Mouse (Mus musculus) adrenal gland, postnatal 4 days (tissue): ENCODE measurements around the gene Faim2. TPM values are rescaled to one million over a fixed set of nuclear protein-coding genes. Genes with fewer than 3 reads are reported as not detected.

Source experiments
- DNase-seq, 2 experiments: peaks; one replicate each; pipeline ENCODE4 v3.0.0; 2021 to 2022; ENCODE audit warnings: low spot score in 2 of 2, mixed read lengths in 2 of 2
- long read RNA-seq, 2 experiments: library from polyadenylated mRNA; stranded (forward); transcript quantifications; one replicate each; pipeline ENCODE4 v2.0.0; 2021
- total RNA-seq, 2 experiments: library from RNA; stranded (reverse); gene quantifications; 2 replicates each; pipeline ENCODE4 v1.2.3; 2021

The Faim2 gene
- total RNA-seq, result 10 to 100 TPM; 23.2 to 26.8 TPM
- long read RNA-seq, experiment 1, full-length matches to known transcripts, result 14 of 21 reads
- long read RNA-seq, experiment 1, partial matches to known transcripts, result 0 of 21 reads
- long read RNA-seq, experiment 1, other reads (novel, unspliced or antisense), result 7 of 21 reads
- long read RNA-seq, experiment 2, full-length matches to known transcripts, result 16 of 24 reads
- long read RNA-seq, experiment 2, partial matches to known transcripts, result 2 of 24 reads
- long read RNA-seq, experiment 2, other reads (novel, unspliced or antisense), result 6 of 24 reads

DNA sequence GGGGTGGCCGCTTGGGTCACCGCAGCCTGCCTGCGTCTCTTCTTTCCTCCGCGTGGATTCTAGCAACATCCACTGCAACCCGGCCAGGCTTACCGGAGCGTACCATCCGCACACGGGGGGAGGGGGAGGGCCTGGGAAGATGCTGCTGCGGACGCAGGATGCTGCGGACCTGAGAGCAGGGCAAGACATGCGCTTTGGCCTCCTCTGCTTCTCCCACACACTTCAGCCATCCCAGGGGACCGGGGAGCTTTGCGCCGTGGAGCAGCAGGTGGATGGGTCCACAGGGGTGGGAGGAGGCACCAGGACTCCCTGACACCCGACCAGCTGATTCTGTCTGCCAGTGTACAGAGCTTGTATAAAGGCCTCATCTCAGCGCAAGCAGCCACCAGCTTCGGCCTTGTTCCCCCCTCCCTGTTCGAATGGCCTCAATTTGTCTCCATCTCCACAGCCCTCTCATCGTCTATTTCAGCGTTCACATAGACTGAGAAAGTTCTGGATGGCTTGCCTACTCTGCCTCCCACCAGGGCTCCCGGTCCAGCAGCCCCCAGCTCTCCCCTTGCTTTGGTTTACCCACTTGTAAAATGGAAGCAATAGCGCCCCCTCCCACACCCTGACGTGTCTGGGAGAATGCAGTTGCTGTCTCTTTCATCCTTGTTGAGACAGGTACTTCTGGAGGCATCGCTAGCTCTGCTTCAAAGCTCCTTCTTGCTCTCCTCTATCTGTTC, at the start of gene Faim2:
Faim2 (minus strand) TSS at position 537 of the 725 bp plus-strand sequence.
- DNase-seq, result no peak

DNA sequence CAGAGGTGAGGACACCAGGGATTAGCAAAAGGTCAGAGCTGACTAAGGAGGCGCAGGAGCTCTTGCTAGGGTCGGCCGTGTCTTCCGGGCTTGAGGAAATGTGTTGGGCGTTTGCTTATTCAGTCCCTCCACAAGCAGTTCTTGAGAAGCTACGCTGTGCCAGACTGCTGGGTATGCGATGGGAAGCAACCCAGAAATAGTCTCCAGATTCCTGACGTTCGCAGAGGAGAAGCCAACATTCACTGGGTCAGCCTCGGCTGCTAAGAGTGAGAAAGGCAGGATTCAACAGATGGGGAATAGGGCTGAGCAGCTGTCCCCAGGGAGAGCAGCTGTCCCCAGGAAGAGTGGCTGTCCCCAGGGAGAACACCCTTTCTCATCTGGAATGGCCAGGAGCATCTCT, 41.2 kb upstream of the Faim2 start:
- no peak for DNase-seq

DNA sequence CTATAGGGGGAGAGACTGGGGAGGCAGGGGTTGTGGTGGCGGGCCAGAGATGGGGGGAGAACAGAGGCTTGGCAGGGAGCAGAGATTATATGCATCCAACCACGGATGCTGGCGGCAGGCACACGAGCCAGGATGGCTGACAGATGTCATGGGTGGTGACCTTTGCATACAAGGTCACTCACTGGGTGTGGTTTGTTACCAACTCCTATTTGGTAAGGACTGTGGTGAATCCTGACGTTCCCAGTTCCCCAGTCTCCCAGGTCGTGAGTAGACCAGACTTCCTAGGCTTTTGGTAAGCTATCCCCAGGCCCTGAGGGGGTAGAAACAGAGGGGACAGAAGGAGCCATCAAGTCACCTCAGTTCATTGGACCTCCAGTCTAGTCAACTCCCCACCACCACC, 40.7 kb upstream of the Faim2 start:
- DNase-seq, result no peak

GRCm38 (mm10) chr15:99567371-99567770, 39.4 kb upstream of the Faim2 start:
- no peak for DNase-seq

DNA sequence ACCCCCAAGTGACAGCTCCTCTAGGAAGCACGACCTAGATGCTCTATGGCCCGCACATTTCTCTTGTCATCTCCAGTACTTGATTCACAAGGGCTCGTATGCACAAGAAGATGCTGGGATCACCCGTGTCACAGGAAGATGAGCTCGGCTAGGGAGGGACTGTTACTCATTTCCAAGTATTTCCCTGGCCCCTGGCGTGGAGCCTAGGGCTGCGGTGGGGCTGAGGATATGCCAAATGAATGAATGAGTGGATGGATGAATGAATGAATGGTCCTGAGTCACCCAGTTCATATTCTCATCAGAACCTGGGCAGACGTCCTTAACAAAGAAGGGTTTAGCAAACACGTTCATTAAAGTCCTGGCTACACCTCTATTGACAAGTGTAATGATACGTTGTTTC, 32.3 kb upstream of the Faim2 start:
- DNase-seq, result no peak

GRCm38 (mm10) chr15:99558947-99559346, 31.0 kb upstream of the Faim2 start:
- DNase-seq, result no peak

DNA sequence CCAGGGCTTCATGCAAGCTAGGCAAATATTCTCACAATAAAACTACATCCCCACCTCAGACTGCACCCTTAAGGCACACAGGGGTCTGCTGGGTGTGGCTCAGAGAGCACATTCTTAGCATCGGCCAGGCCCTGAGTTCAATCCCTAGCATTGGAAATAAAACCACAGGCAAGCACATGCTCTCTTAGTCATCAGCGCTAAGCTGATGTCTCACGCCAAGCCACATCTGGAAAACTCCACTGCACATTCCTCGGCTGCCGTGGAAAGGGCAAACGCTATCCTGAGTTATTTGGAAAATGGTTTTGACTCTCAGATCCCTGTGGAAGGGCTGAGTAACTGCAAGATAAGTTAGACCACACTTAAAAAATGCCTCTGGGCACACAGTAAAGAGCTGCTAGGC, 25.8 kb upstream of the Faim2 start:
- no peak for DNase-seq

DNA sequence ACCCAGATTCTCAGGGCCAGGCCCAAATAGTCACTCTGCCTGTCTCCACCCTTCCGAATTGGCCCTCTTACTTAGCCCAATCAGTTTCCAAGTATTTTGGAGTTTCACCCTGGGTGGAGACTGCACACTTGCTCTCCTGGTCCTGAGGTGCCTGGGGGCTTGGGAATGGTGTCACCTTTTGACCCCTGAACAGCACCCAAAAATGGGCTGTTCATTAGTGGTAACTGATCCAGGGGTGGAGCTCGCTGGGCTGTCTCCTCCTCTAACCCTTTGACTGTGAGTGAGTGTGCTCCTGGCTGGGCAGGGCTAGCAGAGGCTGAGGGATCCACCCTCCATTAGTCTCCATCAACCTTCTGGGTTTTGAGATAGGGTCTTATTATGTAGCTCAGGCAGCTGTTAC, 21.9 kb upstream of the Faim2 start:
- DNase-seq, result no peak

DNA sequence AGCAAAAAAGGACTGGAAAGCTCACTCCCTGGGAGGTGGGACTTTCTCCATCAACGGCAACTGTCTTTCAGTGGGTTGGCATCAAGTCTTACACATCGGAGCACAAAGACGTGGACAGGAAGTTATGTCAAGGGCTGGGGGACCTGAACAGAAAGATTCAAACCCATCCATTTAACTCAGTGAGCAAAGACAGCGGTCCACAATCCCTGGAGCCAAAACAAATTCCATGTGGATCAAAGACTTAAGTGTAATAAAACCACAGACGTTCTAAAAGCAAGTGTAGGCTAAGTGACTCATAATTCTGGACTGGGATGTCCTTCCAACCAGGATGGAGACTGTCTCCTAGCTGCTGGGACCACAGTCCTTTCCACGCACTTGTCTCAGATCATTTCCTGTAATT, 19.8 kb upstream of the Faim2 start:
- no peak for DNase-seq

- no peak for DNase-seq
Observed at GRCm38 (mm10) chr15:99546596-99546995, 18.6 kb upstream of the Faim2 start.

GRCm38 (mm10) chr15:99544047-99544446, 16.1 kb upstream of the Faim2 start:
- DNase-seq, result no peak

DNA sequence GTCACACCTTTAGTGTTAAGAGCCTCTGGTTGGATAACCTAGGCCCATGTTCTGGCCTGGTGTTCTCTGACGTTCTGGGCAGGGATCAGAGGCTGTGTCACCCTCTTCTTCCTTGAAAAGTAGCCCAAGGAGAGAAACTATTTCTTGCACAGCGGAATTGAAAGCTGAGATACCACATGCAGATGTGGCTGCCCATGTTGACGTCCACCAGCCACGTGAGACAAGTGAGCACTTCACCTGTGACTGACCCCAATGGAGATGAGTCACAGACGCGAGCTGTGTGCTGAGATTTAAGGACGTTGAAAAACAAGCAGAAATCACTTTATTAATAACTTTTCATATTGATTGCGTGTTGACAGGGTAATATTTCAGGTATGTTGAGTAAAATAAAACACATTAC, 11.9 kb upstream of the Faim2 start:
- no peak for DNase-seq

DNA sequence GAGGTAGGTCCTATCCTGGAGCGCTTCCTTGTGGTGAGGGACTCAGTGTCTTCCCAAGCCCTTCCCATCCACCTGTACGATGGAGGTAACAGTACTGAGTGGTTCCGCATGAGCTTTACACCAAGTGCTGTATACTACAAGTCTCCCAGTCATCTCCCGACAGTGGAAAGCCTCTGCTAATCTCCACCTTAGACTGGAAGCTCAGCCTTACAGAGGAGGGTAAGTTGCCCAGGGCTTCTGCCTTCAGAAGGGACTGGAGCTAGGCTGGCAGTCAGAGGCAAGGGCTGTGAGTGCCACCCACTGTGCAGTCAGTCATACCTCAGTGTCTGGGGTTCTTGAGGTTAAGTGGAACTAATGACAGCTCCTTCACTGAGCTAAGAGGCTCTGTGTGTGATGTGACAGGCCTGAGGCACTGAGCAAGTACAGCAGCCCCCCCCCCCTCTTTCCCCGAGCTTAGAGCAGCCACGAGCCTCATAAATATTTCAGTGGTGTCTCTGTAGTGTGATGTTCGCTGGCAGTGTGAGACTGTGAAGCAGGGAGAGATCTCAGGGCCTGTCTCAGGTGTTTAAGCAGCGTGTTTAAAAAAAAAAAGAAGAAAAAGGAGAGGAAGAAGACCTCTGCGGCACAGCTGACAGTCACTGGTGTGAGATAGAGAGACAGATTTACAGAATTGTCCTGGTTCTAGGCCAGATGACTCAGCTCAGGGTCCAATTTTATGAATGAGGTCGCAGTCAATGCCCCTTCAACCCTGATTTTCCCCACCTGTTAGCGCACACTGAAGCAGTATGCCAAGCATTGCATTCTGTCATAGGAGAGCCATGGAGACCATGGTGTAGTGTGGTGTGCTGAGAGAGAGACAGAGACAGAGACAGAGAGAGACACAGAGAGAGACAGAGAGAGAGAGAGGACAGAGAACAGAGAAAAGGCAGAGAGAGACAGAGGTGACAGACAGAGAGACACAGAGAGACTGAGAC, 9.2 kb upstream of the Faim2 start:
- DNase-seq, result no peak

DNA sequence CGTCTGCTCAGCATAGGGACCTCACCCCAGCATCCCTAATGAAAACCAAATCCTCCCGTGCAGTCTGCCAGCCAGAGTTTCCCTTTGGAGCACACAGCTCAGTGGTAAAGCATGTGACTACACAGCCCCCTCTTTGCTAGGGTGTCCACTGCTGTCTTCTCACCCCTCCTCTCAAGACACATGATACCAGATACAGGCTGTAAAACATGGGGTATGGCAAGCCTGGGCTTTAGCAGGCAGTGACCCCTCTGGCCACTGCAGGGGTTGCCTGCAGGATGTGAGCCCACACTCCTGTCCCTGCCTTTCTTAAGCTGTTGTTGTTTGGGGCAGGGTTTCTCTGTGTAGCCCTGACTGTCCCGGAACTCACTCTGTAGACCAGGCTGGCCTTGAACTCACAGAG, 4.1 kb upstream of the Faim2 start:
- DNase-seq, result no peak

DNA sequence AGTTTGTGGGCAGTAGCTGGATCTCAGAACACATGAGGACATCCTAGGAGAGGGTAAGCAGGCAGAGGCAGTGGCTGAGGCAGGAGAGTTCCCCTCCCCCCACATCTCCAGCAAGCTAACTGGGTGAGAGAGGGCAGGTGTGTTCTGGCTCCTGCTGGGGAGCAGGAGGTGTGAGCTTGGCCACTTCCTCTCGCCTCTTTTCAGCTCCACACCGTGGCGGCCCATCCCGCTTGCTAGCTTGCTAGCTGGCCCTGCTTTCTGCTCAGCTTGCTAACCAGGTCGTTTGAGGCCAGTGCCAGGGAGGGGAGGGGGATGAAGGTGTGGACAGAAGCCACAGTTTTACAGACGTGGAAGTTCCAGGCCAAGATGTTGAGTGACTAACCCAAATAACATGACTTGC, 3.2 kb upstream of the Faim2 start:
- DNase-seq, result no peak

GRCm38 (mm10) chr15:99526681-99527080, 1.3 kb downstream of the Faim2 start:
- DNase-seq, result no peak

DNA sequence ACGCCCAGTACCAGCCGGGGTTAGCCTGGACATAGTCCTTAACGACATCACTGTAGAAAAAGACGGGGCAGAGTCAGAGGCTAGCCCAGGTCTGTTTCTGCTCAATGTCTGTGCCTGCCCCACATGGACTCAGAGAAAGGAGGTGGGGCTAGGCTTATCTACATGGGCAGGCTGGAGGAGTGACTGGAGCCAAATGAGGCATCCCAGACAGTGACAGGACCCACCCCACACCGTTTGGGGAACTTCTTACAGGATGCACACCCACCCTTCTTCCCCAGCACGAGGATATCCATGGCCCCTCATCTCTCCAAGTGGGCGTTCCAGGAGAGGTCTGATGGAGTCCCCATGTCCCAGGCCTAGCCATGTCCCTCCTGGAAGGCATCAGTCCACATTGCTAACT, 7.7 kb downstream of the Faim2 start:
- no peak for DNase-seq

GRCm38 (mm10) chr15:99519626-99520025, 8.3 kb downstream of the Faim2 start:
- DNase-seq, result no peak

GRCm38 (mm10) chr15:99517715-99518114, 10.2 kb downstream of the Faim2 start:
- DNase-seq, result no peak

DNA sequence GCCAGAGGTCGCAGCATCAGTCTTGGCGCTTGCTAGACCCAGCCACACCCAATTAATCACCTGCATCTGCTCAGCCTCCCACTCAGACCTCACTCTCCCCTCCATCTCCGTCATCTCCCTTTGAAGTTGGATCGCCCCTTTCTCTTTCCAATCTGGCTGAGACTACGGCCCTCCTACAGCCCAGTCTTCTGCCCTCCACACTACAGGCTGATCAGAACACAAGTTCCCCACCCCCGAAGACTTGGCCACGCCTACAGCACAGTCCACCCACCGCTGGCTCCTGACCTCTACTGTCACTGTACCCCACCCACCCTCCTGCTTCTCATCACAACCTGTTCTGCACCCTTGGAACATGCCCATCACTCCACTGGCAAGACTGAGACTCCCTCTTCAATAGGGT, 11.2 kb downstream of the Faim2 start:
- no peak for DNase-seq

DNA sequence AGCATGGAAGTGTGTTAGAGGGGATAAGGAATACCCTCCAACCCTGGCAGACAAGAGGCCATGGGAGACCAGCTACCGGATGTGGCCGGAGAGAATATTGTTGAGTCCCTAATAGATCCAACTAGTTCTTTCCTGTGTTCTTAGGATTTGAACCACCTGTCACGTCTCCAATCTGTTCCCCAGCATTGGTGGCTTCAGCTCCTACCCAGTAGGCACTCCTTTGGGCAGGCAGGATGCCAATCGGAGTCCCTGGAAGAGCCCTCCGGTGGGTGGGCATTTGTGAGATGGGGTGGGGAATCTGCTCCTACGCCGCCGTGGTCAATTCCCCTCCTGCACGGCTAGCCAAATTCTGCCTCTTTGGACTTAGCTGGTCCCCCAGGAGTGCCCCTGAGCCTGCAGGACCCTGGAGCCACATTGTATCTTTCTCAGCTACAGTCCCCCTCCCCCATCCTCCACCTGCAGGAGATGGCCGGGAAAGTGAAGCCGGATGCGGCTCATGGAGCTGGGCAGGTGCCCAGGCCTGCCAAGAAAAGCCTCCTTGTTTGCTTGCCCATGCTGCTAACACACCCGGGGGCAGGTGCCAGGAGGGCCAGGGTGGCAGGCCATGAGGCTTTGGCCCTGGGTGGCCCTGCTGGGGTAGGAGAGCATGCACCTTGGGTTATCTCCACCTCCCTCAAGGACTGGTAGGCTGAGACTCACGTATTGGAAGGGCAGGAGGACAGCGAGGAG, 16.0 kb downstream of the Faim2 start:
- DNase-seq, result no peak
